Mouse (Mus musculus): ENCODE data around the gene Prkce. TPM values are rescaled to one million over a fixed set of nuclear protein-coding genes. Genes with fewer than 3 reads are reported as not detected.

The Prkce gene
- polyA plus RNA-seq, 1 experiment = 3.3 TPM

DNA sequence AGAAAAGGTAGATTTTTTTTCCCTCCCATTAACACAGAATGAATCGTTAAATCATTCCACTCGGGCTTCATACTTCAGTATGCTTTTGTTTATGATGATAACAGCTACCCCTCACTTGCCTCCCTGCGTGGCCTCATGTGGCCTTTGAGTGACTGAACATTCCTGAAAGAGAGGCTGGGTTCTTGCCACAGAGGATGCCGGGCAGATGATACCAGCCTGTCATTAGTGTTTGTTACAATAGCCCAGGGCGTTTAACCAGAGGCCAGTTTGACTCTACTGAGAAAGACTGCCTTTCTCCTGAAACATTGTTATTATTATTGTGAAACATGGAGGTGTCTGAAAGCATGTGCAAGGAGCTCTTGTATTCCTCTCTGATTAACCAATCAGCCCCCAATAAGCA lies 444.2 kb downstream of the Prkce start:
- 80% methylated on average over 5 of the region's 5 CpGs for WGBS
- Histone ChIP-seq H3K4me3 (ENCODE audit: low read depth, low read length) (no peak overlapping the region), H3K36me3 (ENCODE audit: control insufficient read depth, insufficient read depth, low read length) (no peaks in the 10 kb centered on the region), H3K27me3 (ENCODE audit: control insufficient read depth, insufficient read depth, low read length) (no peaks in the 10 kb centered on the region), H3K27ac (ENCODE audit: insufficient read depth, low read depth, low read length) (no peak overlapping the region), H3K4me1 (ENCODE audit: control insufficient read depth, insufficient read depth, insufficient read length, low read length) (peaks cover 4% of the 10 kb centered on the region; the same call in 1 of the 2 replicates)
- TF ChIP-seq POLR2A (IDR thresholded peaks at IDR 0.05; ENCODE audit: low read depth, low read length) (no peak), CTCF (IDR thresholded peaks at IDR 0.05; ENCODE audit: extremely low read depth, insufficient read length, insufficient replicate concordance, low read depth, low read length) (no peak)

DNA sequence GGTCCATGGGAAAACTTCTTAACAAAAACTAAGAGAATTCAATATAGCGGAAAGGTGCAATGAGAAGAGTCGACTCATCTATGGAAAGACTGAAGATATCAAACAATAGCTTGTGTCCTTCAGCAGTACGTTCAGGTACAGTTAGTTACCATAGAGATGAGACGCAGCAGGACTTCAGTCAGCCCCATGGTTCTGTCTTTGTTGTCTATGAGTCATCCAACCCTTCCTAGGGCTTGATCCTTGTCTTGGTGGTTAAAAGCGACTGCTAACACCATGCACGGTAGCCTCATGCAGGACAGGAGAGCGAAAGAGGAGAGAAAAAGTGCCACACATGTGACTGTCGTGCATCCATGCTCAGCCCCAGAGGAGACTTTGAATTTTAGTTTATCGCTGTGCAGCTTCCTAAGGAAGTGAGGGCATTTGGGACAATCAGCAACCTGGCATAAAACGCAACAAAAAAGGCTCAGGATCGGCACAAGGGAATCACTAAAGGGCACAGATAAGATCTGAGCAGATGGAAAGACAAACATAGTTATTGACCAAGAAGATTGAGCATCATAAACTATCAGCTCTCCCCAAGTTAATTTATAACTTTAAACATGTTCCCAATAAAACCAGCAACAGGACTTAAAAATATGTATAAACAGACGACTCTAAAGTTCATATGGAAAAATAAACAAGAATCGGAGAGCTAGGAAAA lies 448.2 kb downstream of the Prkce start:
- TF ChIP-seq CTCF (IDR thresholded peaks at IDR 0.05; ENCODE audit: extremely low read depth, insufficient read length, insufficient replicate concordance, low read depth, low read length) = no peak
- TF ChIP-seq POLR2A (IDR thresholded peaks at IDR 0.05; ENCODE audit: low read depth, low read length) = no peak

DNA sequence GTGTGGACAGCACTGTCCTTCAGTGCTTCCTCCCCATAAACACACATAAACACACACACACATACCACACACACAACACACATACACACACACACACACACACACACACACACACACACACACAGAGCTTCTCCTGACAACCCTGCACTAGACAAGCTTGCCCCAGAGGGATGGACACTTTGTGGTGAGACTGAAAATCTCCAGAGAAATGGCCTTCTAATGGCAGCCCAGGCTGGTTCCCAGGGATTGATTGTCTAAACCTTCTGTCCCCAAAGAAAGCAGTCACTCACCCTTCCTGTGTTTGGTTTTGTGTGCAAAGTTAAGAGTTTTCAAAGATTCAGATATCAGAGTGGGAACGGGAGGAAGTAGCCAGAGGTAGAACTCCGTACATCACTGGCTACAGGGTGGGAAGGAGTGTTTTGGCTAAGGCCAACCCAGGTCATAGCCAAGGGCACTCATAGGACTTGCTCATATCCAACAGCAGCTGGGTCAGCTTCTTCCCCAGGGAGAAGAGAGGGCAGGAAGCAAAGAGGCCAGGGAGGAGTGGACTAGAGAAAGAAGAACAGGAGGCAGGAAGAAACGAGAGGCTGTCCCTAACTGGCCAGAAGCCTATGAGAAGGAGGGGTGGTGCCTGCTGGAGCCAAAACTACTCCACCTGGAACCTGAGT lies 450.1 kb downstream of the Prkce start:
- 77% methylated on average over 3 of the region's 3 CpGs for WGBS
- Histone ChIP-seq H3K4me1 (ENCODE audit: control insufficient read depth, insufficient read depth, insufficient read length, low read length) (peaks cover 4% of the 10 kb centered on the region; the same call in 1 of the 2 replicates), H3K27me3 (ENCODE audit: control insufficient read depth, insufficient read depth, low read length) (no peaks in the 10 kb centered on the region)

More for the DNA sequence above, 448.2 kb downstream of the Prkce start:
- no peak overlapping the region for H3K27ac ChIP-seq (ENCODE audit: insufficient read depth, low read depth, low read length)
- no peak overlapping the region for H3K4me3 ChIP-seq (ENCODE audit: low read depth, low read length)
- 38% methylated on average over 13 of the region's 13 CpGs for WGBS
- H3K4me1 ChIP-seq (ENCODE audit: control insufficient read depth, insufficient read depth, insufficient read length, low read length) = peaks cover 4% of the 10 kb centered on the region; the same call in 1 of the 2 replicates
- no peaks in the 10 kb centered on the region for H3K27me3 ChIP-seq (ENCODE audit: control insufficient read depth, insufficient read depth, low read length)
- no peaks in the 10 kb centered on the region for H3K36me3 ChIP-seq (ENCODE audit: control insufficient read depth, insufficient read depth, low read length)

DNA sequence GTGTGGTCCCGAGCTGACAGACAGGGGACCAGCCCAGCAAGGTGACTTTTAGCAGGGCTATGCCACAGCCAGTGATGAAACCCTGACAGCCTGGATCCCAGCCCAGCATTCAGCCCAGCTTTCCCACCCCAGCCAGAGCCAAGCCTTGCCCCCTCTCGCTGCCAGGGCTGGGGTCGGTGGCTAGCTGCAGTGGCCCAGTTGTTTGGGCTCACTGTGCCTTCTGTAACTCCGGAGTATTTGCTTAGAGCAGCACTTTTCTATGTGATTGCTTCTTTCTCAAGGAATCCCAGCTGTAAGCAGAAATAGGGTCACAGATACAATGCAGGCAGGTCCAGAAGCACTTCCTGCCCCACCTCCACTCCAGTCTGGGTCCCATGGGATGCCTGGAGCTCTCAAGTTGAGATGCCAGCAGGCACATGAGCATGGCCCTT lies 450.9 kb downstream of the Prkce start:
- H3K27ac ChIP-seq (ENCODE audit: insufficient read depth, low read depth, low read length) = no peak overlapping the region

More for the DNA sequence above, 450.1 kb downstream of the Prkce start:
- Histone ChIP-seq H3K27ac (ENCODE audit: insufficient read depth, low read depth, low read length) (no peak overlapping the region), H3K36me3 (ENCODE audit: control insufficient read depth, insufficient read depth, low read length) (no peaks in the 10 kb centered on the region), H3K4me3 (ENCODE audit: low read depth, low read length) (no peak overlapping the region)
- TF ChIP-seq POLR2A (IDR thresholded peaks at IDR 0.05; ENCODE audit: low read depth, low read length) (no peak), CTCF (IDR thresholded peaks at IDR 0.05; ENCODE audit: extremely low read depth, insufficient read length, insufficient replicate concordance, low read depth, low read length) (no peak)

DNA sequence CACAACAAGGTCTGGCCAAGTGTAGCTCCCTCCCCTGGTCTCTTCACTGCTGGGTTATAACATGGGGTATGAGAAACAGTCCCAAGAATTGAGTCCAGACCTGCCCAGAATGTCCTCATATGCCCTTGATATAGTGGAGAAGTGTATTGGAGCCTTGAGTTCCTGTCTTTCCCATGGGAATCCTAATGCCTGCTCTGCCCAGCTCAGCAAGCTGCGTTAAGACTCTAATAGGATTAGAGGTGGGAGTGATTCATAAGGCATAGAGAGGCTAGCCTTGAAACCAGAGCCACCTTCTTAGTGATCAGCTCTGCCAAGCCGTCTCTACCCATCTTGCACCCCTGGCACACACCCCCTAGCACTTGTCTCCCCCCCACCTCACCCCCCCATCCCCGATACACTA lies 455.3 kb downstream of the Prkce start:
- Histone ChIP-seq H3K36me3 (ENCODE audit: control insufficient read depth, insufficient read depth, low read length) (no peaks in the 10 kb centered on the region), H3K27ac (ENCODE audit: insufficient read depth, low read depth, low read length) (no peak overlapping the region), H3K4me1 (ENCODE audit: control insufficient read depth, insufficient read depth, insufficient read length, low read length) (no peaks in the 10 kb centered on the region), H3K4me3 (ENCODE audit: low read depth, low read length) (no peak overlapping the region), H3K27me3 (ENCODE audit: control insufficient read depth, insufficient read depth, low read length) (no peaks in the 10 kb centered on the region)
- 93% methylated on average over 3 of the region's 3 CpGs for WGBS
- no peak for TF ChIP-seq CTCF (IDR thresholded peaks at IDR 0.05; ENCODE audit: extremely low read depth, insufficient read length, insufficient replicate concordance, low read depth, low read length)

More for the DNA sequence above, 450.9 kb downstream of the Prkce start:
- WGBS = 72% methylated on average over 4 of the region's 4 CpGs
- Histone ChIP-seq H3K4me1 (ENCODE audit: control insufficient read depth, insufficient read depth, insufficient read length, low read length) (peaks cover 4% of the 10 kb centered on the region; the same call in 1 of the 2 replicates), H3K36me3 (ENCODE audit: control insufficient read depth, insufficient read depth, low read length) (no peaks in the 10 kb centered on the region), H3K4me3 (ENCODE audit: low read depth, low read length) (no peak overlapping the region), H3K27me3 (ENCODE audit: control insufficient read depth, insufficient read depth, low read length) (no peaks in the 10 kb centered on the region)
- TF ChIP-seq POLR2A (IDR thresholded peaks at IDR 0.05; ENCODE audit: low read depth, low read length) = no peak
- no peak for TF ChIP-seq CTCF (IDR thresholded peaks at IDR 0.05; ENCODE audit: extremely low read depth, insufficient read length, insufficient replicate concordance, low read depth, low read length)

DNA sequence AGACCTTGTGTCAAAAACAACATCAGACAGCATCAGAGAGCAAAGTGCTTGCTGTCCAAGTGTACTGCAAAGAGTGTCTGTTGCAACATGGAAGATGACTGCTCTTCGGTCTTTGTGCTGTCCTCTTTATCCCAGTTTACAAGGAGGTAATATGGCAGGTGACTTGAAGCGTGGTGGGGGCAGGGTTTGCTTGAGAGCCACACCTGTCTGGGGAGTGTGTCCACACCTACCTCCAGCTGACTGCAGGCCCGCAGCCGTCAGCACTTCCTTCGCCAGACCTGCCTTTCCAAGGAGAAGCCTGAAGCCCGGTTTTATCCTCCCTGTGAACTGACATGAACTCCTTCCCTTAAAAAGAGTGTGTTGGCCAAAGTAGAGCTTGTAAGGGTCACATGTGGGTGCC lies 458.9 kb downstream of the Prkce start:
- Histone ChIP-seq H3K27me3 (ENCODE audit: control insufficient read depth, insufficient read depth, low read length) (no peaks in the 10 kb centered on the region), H3K4me3 (ENCODE audit: low read depth, low read length) (no peak overlapping the region), H3K4me1 (ENCODE audit: control insufficient read depth, insufficient read depth, insufficient read length, low read length) (no peaks in the 10 kb centered on the region), H3K27ac (ENCODE audit: insufficient read depth, low read depth, low read length) (no peak overlapping the region), H3K36me3 (ENCODE audit: control insufficient read depth, insufficient read depth, low read length) (peaks cover 2% of the 10 kb centered on the region; the same call in 1 of the 2 replicates)
- WGBS = 55% methylated on average over 6 of the region's 6 CpGs
- TF ChIP-seq CTCF (IDR thresholded peaks at IDR 0.05; ENCODE audit: extremely low read depth, insufficient read length, insufficient replicate concordance, low read depth, low read length) (no peak), POLR2A (IDR thresholded peaks at IDR 0.05; ENCODE audit: low read depth, low read length) (no peak)

DNA sequence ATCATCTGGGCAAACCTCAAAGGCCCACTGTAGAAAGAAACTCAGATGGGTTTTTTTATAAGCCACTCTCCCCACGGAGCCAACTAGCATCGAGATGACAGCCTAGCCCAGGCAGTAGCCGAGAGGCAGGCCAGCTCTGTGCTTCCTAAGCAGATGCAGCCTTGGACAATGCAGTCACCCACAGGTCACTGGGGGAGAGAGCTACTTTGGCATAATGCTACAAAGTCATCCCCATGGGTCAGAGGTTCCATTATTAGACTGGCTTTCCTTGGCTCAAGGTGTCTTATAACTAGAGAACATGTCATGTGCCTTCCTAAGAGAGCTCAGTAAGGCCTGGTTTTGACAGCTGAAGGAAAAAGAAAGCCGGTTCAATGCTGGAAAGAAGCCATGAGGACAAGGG lies 465.5 kb downstream of the Prkce start:
- TF ChIP-seq CTCF (IDR thresholded peaks at IDR 0.05; ENCODE audit: extremely low read depth, insufficient read length, insufficient replicate concordance, low read depth, low read length) (no peak), POLR2A (IDR thresholded peaks at IDR 0.05; ENCODE audit: low read depth, low read length) (no peak)
- no peaks in the 10 kb centered on the region for H3K27me3 ChIP-seq (ENCODE audit: control insufficient read depth, insufficient read depth, low read length)
- WGBS = 80% methylated on average over 4 of the region's 4 CpGs
- no peak overlapping the region for H3K4me3 ChIP-seq (ENCODE audit: low read depth, low read length)
- no peak overlapping the region for H3K27ac ChIP-seq (ENCODE audit: insufficient read depth, low read depth, low read length)
- H3K36me3 ChIP-seq (ENCODE audit: control insufficient read depth, insufficient read depth, low read length) = peaks cover 2% of the 10 kb centered on the region; the same call in 1 of the 2 replicates
- no peaks in the 10 kb centered on the region for H3K4me1 ChIP-seq (ENCODE audit: control insufficient read depth, insufficient read depth, insufficient read length, low read length)

All from small intestine, adult 2 months (tissue).